ENCODE assay signal across 12 mouse cellular contexts in the genomic region with DNA sequence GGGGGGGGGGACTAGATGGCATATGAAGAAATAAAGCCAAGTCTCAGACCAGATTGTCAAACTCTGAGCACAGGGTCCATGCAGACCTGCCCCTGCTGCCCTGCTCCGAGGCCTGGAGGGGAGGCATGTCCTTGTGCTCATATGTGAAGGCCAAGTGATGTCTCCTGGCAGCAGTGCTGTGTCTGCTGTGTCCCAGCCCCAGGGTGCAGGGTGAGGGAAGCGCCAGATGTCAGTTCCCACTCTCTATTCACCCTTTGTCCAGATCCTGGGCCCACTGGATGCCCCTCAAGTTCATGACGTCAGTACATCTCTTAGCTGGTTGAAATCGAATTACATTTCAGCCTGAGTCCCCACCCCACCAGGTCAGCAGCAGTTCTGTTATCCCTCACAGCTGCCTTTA.
"Had no signal": no experiment of that assay in that cellular context is flagged by ENCODE, and none has a peak within 500 bp of the region (broad histone marks: within the 10 kb centered on the region; RNA-seq: fewer than 3 reads in every experiment).

No protein-coding gene starts in this region.

- H3K4me2 ChIP-seq: limb, embryonic 13.5 days; neural tube, embryonic 12.5 days had no signal

- H3K9ac ChIP-seq: limb, embryonic 13.5 days; liver, embryonic 14.5 days; neural tube, embryonic 12.5 days had no signal

- H3K36me3 ChIP-seq: limb, embryonic 13.5 days; neural tube, embryonic 12.5 days had no signal

- DNase-seq: kidney, adult 8-10 months; kidney, postnatal 25 days; layer of hippocampus, adult 9-11 months; layer of hippocampus, postnatal 36 days; lung, adult 18-20 months; right cerebral cortex, adult 18-20 months; right cerebral cortex, postnatal 25 days had no signal

- ATAC-seq: intestine, postnatal 0 days; midbrain, embryonic 16.5 days had no signal

- H3K4me3 ChIP-seq: limb, embryonic 13.5 days; neural tube, embryonic 12.5 days had no signal

- H3K27me3 ChIP-seq: neural tube, embryonic 12.5 days had no signal

- H3K27ac ChIP-seq: limb, embryonic 13.5 days; liver, embryonic 14.5 days; neural tube, embryonic 12.5 days had no signal

- H3K9me3 ChIP-seq: limb, embryonic 13.5 days; neural tube, embryonic 12.5 days had no signal
